Mouse (Mus musculus) heart, adult 2 months (tissue): ENCODE data around the gene Gabbr2. TPM values are rescaled to one million over a fixed set of nuclear protein-coding genes. Genes with fewer than 3 reads are reported as not detected.

Experiments used
- DNase-seq, 2 experiments: peaks; one replicate each; pipeline ENCODE4 v3.0.0; 2021
- H3K27ac ChIP-seq: fragments of 200-600 bp; 2 replicates; pipeline ENCODE4 v1.8.1; 2022
- H3K27me3 ChIP-seq: fragments of 200-500 bp; 2 replicates; pipeline ENCODE4 v1.6.1; 2012; ENCODE audit warnings: mild to moderate bottlenecking, low read length, inconsistent platforms, mixed read lengths; ENCODE audit not compliant: control insufficient read depth, insufficient read depth
- H3K36me3 ChIP-seq: fragments of 200-500 bp; 2 replicates; pipeline ENCODE4 v1.6.1; 2012; ENCODE audit warnings: low read length, inconsistent platforms; ENCODE audit not compliant: control insufficient read depth, insufficient read depth
- H3K4me1 ChIP-seq: fragments of 200-500 bp; 2 replicates; pipeline ENCODE4 v1.6.1; 2011; ENCODE audit warnings: low read length; ENCODE audit not compliant: control insufficient read depth, insufficient read depth
- H3K4me3 ChIP-seq: fragments of 200-600 bp; 2 replicates; pipeline ENCODE4 v1.8.1; 2022
- H3K79me2 ChIP-seq: fragments of 200-500 bp; replicated peaks from 2 replicates; pipeline ENCODE4 v1.6.1; 2012; ENCODE audit warnings: mild to moderate bottlenecking, inconsistent platforms, low read length, moderate library complexity, mixed read lengths; ENCODE audit not compliant: control insufficient read depth, insufficient read depth
- H3K9ac ChIP-seq: fragments of 200-500 bp; 2 replicates; pipeline ENCODE4 v1.6.1; 2012; ENCODE audit warnings: low read depth, mild to moderate bottlenecking, control low read depth, inconsistent platforms, low read length, mixed read lengths
- CTCF ChIP-seq: fragments of 200-600 bp; IDR thresholded peaks from 2 replicates; pipeline ENCODE4 v1.8.1; 2022; ENCODE audit warnings: antibody characterized with exemption, mild to moderate bottlenecking, moderate library complexity
- EP300 ChIP-seq: fragments of 200-500 bp; IDR thresholded peaks from 2 replicates; pipeline ENCODE4 v1.6.1; 2011; ENCODE audit warnings: low read depth, low read length, control low read depth; ENCODE audit not compliant: insufficient read depth
- POLR2A ChIP-seq: fragments of 200-500 bp; IDR thresholded peaks from 2 replicates; pipeline ENCODE4 v1.6.1; 2011; ENCODE audit warnings: mild to moderate bottlenecking, low read depth, low read length, control low read depth; ENCODE audit not compliant: insufficient read depth
- WGBS: fragments of 180-500 bp; shearing (Covaris S2); methylation state at CpG from one replicate; pipeline ENCODE4 v1.1.7; 2018; 5-methylcytosine and 5-hydroxymethylcytosine counted together
- intact Hi-C: fragments of 180-260 bp; cut with DNase I; formaldehyde crosslinking; loops from one replicate; pipeline ENCODE4 v1.15.1; 2025
- polyA plus RNA-seq: library from polyadenylated mRNA; depleted of rRNA; stranded (reverse); fragments of >200 nt; gene quantifications from 2 replicates; pipeline ENCODE4 v1.2.3, GENCODE M21; 2012
- total RNA-seq, 2 experiments: library from RNA; stranded (reverse); gene quantifications; 2 replicates each; pipeline ENCODE4 v1.2.3; 2021

Gene Gabbr2
- total and polyA plus RNA-seq, 3 experiments = 0.09 to 0.18 TPM; not detected in 1

DNA sequence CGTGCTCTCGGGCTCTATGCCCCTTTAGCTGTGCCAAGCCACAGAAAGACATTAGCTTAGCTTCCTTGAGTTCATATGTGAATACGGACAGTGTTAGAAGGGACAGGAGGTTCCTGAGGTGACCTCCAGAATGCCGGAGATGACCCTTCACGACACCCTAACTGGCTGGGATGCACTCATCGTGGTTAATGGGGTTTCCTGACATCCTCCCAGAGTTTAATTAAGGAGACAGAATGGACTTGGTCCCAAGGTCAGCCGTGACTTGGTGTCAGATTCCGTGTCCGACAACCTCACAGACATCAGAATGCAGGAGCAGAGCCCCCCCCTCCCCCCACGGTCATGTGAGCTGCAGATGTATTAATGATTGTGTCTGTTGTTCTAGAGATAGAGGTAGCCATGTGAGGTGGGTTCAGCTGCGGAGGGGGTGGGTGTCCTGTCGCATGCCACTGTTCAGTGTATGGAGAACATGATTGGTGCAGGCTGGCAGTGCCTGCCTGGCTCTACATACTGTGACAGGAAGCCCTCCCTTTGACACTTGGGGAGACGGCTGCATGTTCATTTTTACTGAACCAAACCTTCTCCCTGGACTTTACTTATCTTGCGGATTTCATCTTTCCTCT, 303.4 kb downstream of the Gabbr2 start:
- Histone ChIP-seq H3K79me2 (no peaks in the 10 kb centered on the region), H3K4me1 (no peaks in the 10 kb centered on the region), H3K9ac (no peak overlapping the region), H3K36me3 (no peaks in the 10 kb centered on the region), H3K27ac (no peak overlapping the region), H3K27me3 (no peaks in the 10 kb centered on the region), H3K4me3 (no peak overlapping the region)
- intact Hi-C loops = no loop called here
- WGBS = 75% methylated on average over 14 of the region's 14 CpGs
- TF ChIP-seq CTCF (no peak), POLR2A (no peak), EP300 (no peak)
- DNase-seq = no peak

DNA sequence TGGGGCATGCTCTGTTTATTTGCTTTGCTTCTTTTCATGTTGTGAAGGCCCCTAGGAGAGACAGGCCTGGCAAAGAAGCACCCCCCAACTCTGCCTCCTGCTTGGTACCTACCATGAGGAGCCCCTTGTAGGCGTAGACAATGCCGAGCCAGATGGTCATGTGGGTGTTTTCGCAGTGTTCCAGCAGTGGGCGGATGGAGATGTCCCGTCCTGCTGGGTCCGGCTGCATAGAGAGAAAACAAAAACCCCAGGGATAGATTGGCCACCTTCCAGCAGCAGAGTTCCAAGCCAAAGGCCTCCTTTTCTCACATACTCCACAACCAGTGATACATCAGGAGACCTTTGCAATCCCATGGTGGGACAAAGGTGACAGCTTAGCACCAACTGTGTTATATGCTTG, 307.5 kb downstream of the Gabbr2 start:
- no peaks in the 10 kb centered on the region for H3K4me1 ChIP-seq
- no peak overlapping the region for H3K4me3 ChIP-seq
- no peak overlapping the region for H3K9ac ChIP-seq
- no peaks in the 10 kb centered on the region for H3K36me3 ChIP-seq
- intact Hi-C loops = no loop called here
- H3K79me2 ChIP-seq = no peaks in the 10 kb centered on the region
- no peak for DNase-seq
- no peak for TF ChIP-seq POLR2A
- WGBS = 26% methylated on average over 6 of the region's 6 CpGs
- H3K27ac ChIP-seq = no peak overlapping the region
- H3K27me3 ChIP-seq = no peaks in the 10 kb centered on the region

GRCm38 (mm10) chr4:46676646-46677045, 315.0 kb downstream of the Gabbr2 start:
- TF ChIP-seq POLR2A = no peak
- TF ChIP-seq EP300 = no peak
- TF ChIP-seq CTCF = no peak
- Histone ChIP-seq H3K27me3 (no peaks in the 10 kb centered on the region), H3K9ac (no peak overlapping the region), H3K79me2 (no peaks in the 10 kb centered on the region), H3K4me3 (no peak overlapping the region), H3K36me3 (no peaks in the 10 kb centered on the region), H3K4me1 (no peaks in the 10 kb centered on the region), H3K27ac (no peak overlapping the region)
- 40% methylated on average over 3 of the region's 3 CpGs for WGBS
- intact Hi-C loops = no loop called here
- no peak for DNase-seq

DNA sequence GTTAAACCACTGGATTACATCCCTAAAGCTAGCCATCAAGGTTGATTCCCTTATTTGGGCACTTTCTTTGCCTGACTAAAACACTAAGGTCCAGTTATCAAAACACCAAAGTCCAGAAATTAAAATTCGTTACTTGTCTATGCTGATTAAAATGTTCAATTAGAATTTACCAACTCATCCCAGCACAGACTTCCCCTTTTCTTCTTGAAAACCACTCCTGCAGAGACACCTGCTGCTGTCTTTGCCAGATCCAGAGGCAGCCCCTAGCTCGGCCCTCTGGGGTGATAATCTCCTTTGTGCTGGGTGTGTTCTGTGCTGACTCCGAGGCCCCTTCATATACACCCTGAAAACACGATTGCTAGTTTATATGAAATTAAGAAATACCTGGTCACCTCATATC, 315.7 kb downstream of the Gabbr2 start:
- Histone ChIP-seq H3K27me3 (no peaks in the 10 kb centered on the region), H3K27ac (no peak overlapping the region), H3K9ac (no peak overlapping the region), H3K4me3 (no peak overlapping the region), H3K79me2 (no peaks in the 10 kb centered on the region), H3K36me3 (no peaks in the 10 kb centered on the region), H3K4me1 (no peaks in the 10 kb centered on the region)
- 53% methylated on average over 4 of the region's 4 CpGs for WGBS
- no peak for DNase-seq
- no peak for TF ChIP-seq CTCF
- TF ChIP-seq EP300 = no peak
- no peak for TF ChIP-seq POLR2A
- intact Hi-C loops = no loop called here

- Histone ChIP-seq H3K9ac (no peak overlapping the region), H3K79me2 (no peaks in the 10 kb centered on the region), H3K4me3 (no peak overlapping the region), H3K4me1 (no peaks in the 10 kb centered on the region), H3K27me3 (no peaks in the 10 kb centered on the region), H3K27ac (no peak overlapping the region), H3K36me3 (no peaks in the 10 kb centered on the region)
- DNase-seq = no peak
- TF ChIP-seq CTCF (no peak), EP300 (no peak), POLR2A (no peak)
- intact Hi-C loops = no loop called here
- 78% methylated on average over 11 of the region's 11 CpGs for WGBS
These were observed 316.3 kb downstream of the Gabbr2 start for GRCm38 (mm10) chr4:46675272-46675785.

GRCm38 (mm10) chr4:46668620-46669019, 323.1 kb downstream of the Gabbr2 start:
- DNase-seq = no peak
- Histone ChIP-seq H3K4me3 (no peak overlapping the region), H3K27ac (no peak overlapping the region), H3K79me2 (no peaks in the 10 kb centered on the region), H3K9ac (no peak overlapping the region), H3K4me1 (no peaks in the 10 kb centered on the region), H3K27me3 (no peaks in the 10 kb centered on the region), H3K36me3 (no peaks in the 10 kb centered on the region)
- TF ChIP-seq CTCF = no peak
- no peak for TF ChIP-seq POLR2A
- no peak for TF ChIP-seq EP300
- intact Hi-C loops = no loop called here
- WGBS = 65% methylated on average over 11 of the region's 11 CpGs
